Comparison of ENCODE assay signal across 8 mouse cellular contexts in genomic region chr2:70558112-70558842, GRCm38 (mm10). TPM values are rescaled to one million over a fixed set of nuclear protein-coding genes. Genes with fewer than 3 reads are reported as not detected.
A peak's percentile ranks its signal among the peaks of the same experiment; 100 is the strongest.
DNase-seq lines count a peak whose midpoint lies in the region; ATAC-seq and TF ChIP-seq lines count a peak whose summit lies in the region.

No protein-coding gene starts in this region.

- H3K9ac ChIP-seq in kidney, embryonic 14.5 days (ENCODE audit: low read depth, low read length), result no peak overlapping the region
- no peak overlapping the region for H3K9ac ChIP-seq in intestine, embryonic 16.5 days (ENCODE audit: low read depth, low read length)
- H3K9ac ChIP-seq in limb, embryonic 14.5 days (ENCODE audit: low read depth, low read length, severe bottlenecking), result no peak overlapping the region

- no peak overlapping the region for H3K4me3 ChIP-seq in kidney, embryonic 14.5 days (ENCODE audit: low read length)
- H3K4me3 ChIP-seq in cerebellum, adult 2 months (replicated peaks; ENCODE audit: insufficient read depth, low read depth, low read length), result no peak overlapping the region
- no peak overlapping the region for H3K4me3 ChIP-seq in intestine, embryonic 16.5 days (ENCODE audit: low read length)
- H3K4me3 ChIP-seq in limb, embryonic 14.5 days (replicated peaks; ENCODE audit: low read length), result no peak overlapping the region

- peak; percentile 75 for DNase-seq in kidney, adult 18-20 months
- DNase-seq in cerebellum, adult 2 months, result peak; percentile 59
- DNase-seq in frontal cortex, adult 2 months (ENCODE audit: extremely low spot score in 1 of 2, low spot score in 1 of 2), result peak; percentile 67 to 95
- peak; percentile 93 for DNase-seq in limb, embryonic 14.5 days (ENCODE audit: low spot score)
- peak; percentile 88 for DNase-seq in neural tube, embryonic 10.5 days (ENCODE audit: extremely low spot score, low spot score)
- peak; percentile 70 to 86 for DNase-seq in spleen, postnatal 4 days (ENCODE audit: low spot score in 2 of 2)

- H3K27me3 ChIP-seq in kidney, embryonic 14.5 days (ENCODE audit: control insufficient read depth, insufficient read depth, low read length), result peaks cover 51% of the 10 kb centered on the region
- H3K27me3 ChIP-seq in cerebellum, adult 2 months (ENCODE audit: control insufficient read depth, insufficient read depth, low read length), result peaks cover 6% of the 10 kb centered on the region; the same call in 1 of the 2 replicates
- peaks cover 46% of the 10 kb centered on the region for H3K27me3 ChIP-seq in intestine, embryonic 16.5 days (replicated peaks; ENCODE audit: control insufficient read depth, insufficient read depth, low read length)
- H3K27me3 ChIP-seq in limb, embryonic 14.5 days (ENCODE audit: control insufficient read depth, insufficient read depth, low read length), result peaks cover 48% of the 10 kb centered on the region

- no peak for ATAC-seq in kidney, embryonic 14.5 days (ENCODE audit: low FRiP score, low TSS enrichment)
- peak; percentile 59; the same call in 1 of the 2 replicates for ATAC-seq in intestine, embryonic 16.5 days
- ATAC-seq in limb, embryonic 14.5 days (ENCODE audit: low FRiP score, low read depth), result peak; percentile 79; the same call in 1 of the 2 replicates

- no peak for TF ChIP-seq POLR2A in cerebellum, adult 2 months (IDR thresholded peaks at IDR 0.05; ENCODE audit: borderline replicate concordance, insufficient read depth, low read length)
- TF ChIP-seq POLR2A in limb, embryonic 14.5 days (IDR thresholded peaks at IDR 0.05; ENCODE audit: borderline replicate concordance, extremely low read depth, insufficient read depth, insufficient read length), result no peak

- TF ChIP-seq CTCF in cerebellum, adult 2 months (IDR thresholded peaks at IDR 0.05; ENCODE audit: borderline replicate concordance, insufficient read depth, low read depth, low read length), result peak; percentile 61

- H3K4me2 ChIP-seq in kidney, embryonic 14.5 days (replicated peaks; ENCODE audit: low read depth, low read length), result no peak overlapping the region
- no peak overlapping the region for H3K4me2 ChIP-seq in intestine, embryonic 16.5 days (ENCODE audit: low read depth, low read length)
- no peak overlapping the region for H3K4me2 ChIP-seq in limb, embryonic 14.5 days (replicated peaks; ENCODE audit: low read depth, low read length, severe bottlenecking)

- H3K9me3 ChIP-seq in kidney, embryonic 14.5 days (ENCODE audit: control insufficient read depth, low read length), result no peaks in the 10 kb centered on the region
- no peaks in the 10 kb centered on the region for H3K9me3 ChIP-seq in intestine, embryonic 16.5 days (ENCODE audit: control insufficient read depth, low read length)
- no peaks in the 10 kb centered on the region for H3K9me3 ChIP-seq in limb, embryonic 14.5 days (ENCODE audit: control insufficient read depth, low read length)

- H3K36me3 ChIP-seq in kidney, embryonic 14.5 days (ENCODE audit: control insufficient read depth, insufficient read depth, low read length), result no peaks in the 10 kb centered on the region
- H3K36me3 ChIP-seq in intestine, embryonic 16.5 days (ENCODE audit: control insufficient read depth, insufficient read depth, low read length), result no peaks in the 10 kb centered on the region
- no peaks in the 10 kb centered on the region for H3K36me3 ChIP-seq in limb, embryonic 14.5 days (ENCODE audit: control insufficient read depth, insufficient read depth, low read length)

- H3K27ac ChIP-seq in kidney, embryonic 14.5 days (ENCODE audit: low read depth, low read length), result no peak overlapping the region
- no peak overlapping the region for H3K27ac ChIP-seq in cerebellum, adult 2 months (ENCODE audit: insufficient read depth, low read length)
- no peak overlapping the region for H3K27ac ChIP-seq in intestine, embryonic 16.5 days (ENCODE audit: low read length)
- H3K27ac ChIP-seq in limb, embryonic 14.5 days (replicated peaks; ENCODE audit: low read depth, low read length), result no peak overlapping the region

- WGBS in kidney, embryonic 14.5 days, result 5% methylated on average over 15 of the region's 18 CpGs
- 9% methylated on average over 18 of the region's 18 CpGs for WGBS in cerebellum, adult 2 months
- 4% methylated on average over 18 of the region's 18 CpGs for WGBS in intestine, embryonic 16.5 days
- WGBS in limb, embryonic 14.5 days, result 6% methylated on average over 16 of the region's 18 CpGs

- H3K4me1 ChIP-seq in kidney, embryonic 14.5 days (ENCODE audit: control insufficient read depth, insufficient read depth, low read length), result peaks cover 19% of the 10 kb centered on the region; the same call in 1 of the 2 replicates
- no peaks in the 10 kb centered on the region for H3K4me1 ChIP-seq in cerebellum, adult 2 months (ENCODE audit: control insufficient read depth, insufficient read depth, low read length)
- peaks cover 6% of the 10 kb centered on the region; the same call in 1 of the 2 replicates for H3K4me1 ChIP-seq in intestine, embryonic 16.5 days (ENCODE audit: control insufficient read depth, insufficient read depth, low read length)
- H3K4me1 ChIP-seq in limb, embryonic 14.5 days (ENCODE audit: control insufficient read depth, insufficient read depth, low read length), result peaks cover 15% of the 10 kb centered on the region

RNA-seq across cellular contexts. Expression of gene Gad1, which starts 5.4 kb away (rescaled TPM):
- polyA plus RNA-seq in kidney, embryonic 14.5 days (2014; fragmentation: Nextera tagmentation; extraction: Ambion mirVana), result 0.18 TPM in 1 of 2 replicates, not detected in the other
- polyA plus RNA-seq in cerebellum, adult 2 months (2012; rRNA removed), result 474 and 548 TPM in 2 replicates
- polyA plus RNA-seq in frontal cortex, adult 2 months (2012; rRNA removed), result 891 and 1,276 TPM in 2 replicates
- polyA plus RNA-seq in intestine, embryonic 16.5 days (2015; fragmentation: Nextera tagmentation; extraction: Ambion mirVana), result 0.15 and 0.18 TPM in 2 replicates
- 0.51 and 0.91 TPM in 2 replicates for polyA plus RNA-seq in limb, embryonic 14.5 days (2012; rRNA removed)
- 0.37 and 0.39 TPM in 2 replicates for polyA plus RNA-seq in limb, embryonic 14.5 days (2014; fragmentation: Nextera tagmentation; extraction: Ambion mirVana)

RNA-seq across cellular contexts. Expression of gene Erich2, which starts 49.7 kb away (rescaled TPM):
- polyA plus RNA-seq in kidney, embryonic 14.5 days (2014; fragmentation: Nextera tagmentation; extraction: Ambion mirVana), result 2.2 and 3.4 TPM in 2 replicates
- polyA plus RNA-seq in cerebellum, adult 2 months (2012; rRNA removed), result 0.80 and 1.6 TPM in 2 replicates
- polyA plus RNA-seq in frontal cortex, adult 2 months (2012; rRNA removed), result 0.94 and 1.0 TPM in 2 replicates
- polyA plus RNA-seq in intestine, embryonic 16.5 days (2015; fragmentation: Nextera tagmentation; extraction: Ambion mirVana), result 0.42 and 0.78 TPM in 2 replicates
- polyA plus RNA-seq in limb, embryonic 14.5 days (2012; rRNA removed), result 1.1 and 2.0 TPM in 2 replicates
- 1.3 and 2.2 TPM in 2 replicates for polyA plus RNA-seq in limb, embryonic 14.5 days (2014; fragmentation: Nextera tagmentation; extraction: Ambion mirVana)

Comparison
In these comparisons a context has a peak if more than half of its experiments do, and no peak if none do; other contexts are left out.
1. RNA of gene Gad1, which starts 5.4 kb away (polyA plus RNA-seq): 891 to 1,276 TPM in frontal cortex, adult 2 months and 474 to 548 TPM in cerebellum, adult 2 months; 0.37 to 0.91 TPM in limb, embryonic 14.5 days, 0.18 TPM in kidney, embryonic 14.5 days and 0.15 to 0.18 TPM in intestine, embryonic 16.5 days; every median in the first group is over 100 times any median in the second.
2. Peak in every context shown above with its lines, with median percentiles within 50 percentile points of each other: DNase-seq.